23 mouse cellular contexts compared by ENCODE assay signal in genomic region chr7:47452015-47452414, GRCm38 (mm10). TPM values are rescaled to one million over a fixed set of nuclear protein-coding genes. Genes with fewer than 3 reads are reported as not detected.
ATAC-seq and TF ChIP-seq lines count a peak whose summit lies in the region.
"Not testable (repeated sequence)": the region's sequence is repeated elsewhere in the genome, so short reads cannot be mapped to it uniquely, and the experiment has no call there.
"Had no signal": no experiment of that assay in that cellular context is flagged by ENCODE, and none has a peak within 500 bp of the region (broad histone marks: within the 10 kb centered on the region; RNA-seq: fewer than 3 reads in every experiment).

Gene Mrgpra2a, minus strand, starts transcription at chr7:47452139.

- TF ChIP-seq POLR2A in bone marrow, adult 2 months (IDR thresholded peaks at IDR 0.05; ENCODE audit: borderline replicate concordance, control insufficient read depth, low read depth, low read length) = not testable (repeated sequence)

- not testable (repeated sequence) for H3K27ac ChIP-seq in bone marrow, adult 2 months (ENCODE audit: control insufficient read depth, insufficient read depth, low read depth, low read length, poor library complexity)

- TF ChIP-seq CTCF in bone marrow, adult 2 months (IDR thresholded peaks at IDR 0.05; ENCODE audit: control insufficient read depth, insufficient read depth, low read length) = not testable (repeated sequence)

- peak; percentile 88 for ATAC-seq in common myeloid progenitor, adult 5-6 weeks (replicated peaks; ENCODE audit: low read depth, poor library complexity, severe bottlenecking)
- peak; percentile 95 for ATAC-seq in granulocyte monocyte progenitor cell, adult 5-6 weeks (replicated peaks; ENCODE audit: poor library complexity, severe bottlenecking)
- peak; percentile 80 to 81; a peak in 3 of 4 replicates for ATAC-seq in hematopoietic stem cell, adult 5-6 weeks (replicated peaks in 1 of 2; ENCODE audit: insufficient read depth in 1 of 2, low FRiP score in 2 of 2, low TSS enrichment in 1 of 2, low read depth in 1 of 2, poor library complexity in 2 of 2, severe bottlenecking in 2 of 2)
- ATAC-seq in megakaryocyte, adult 5-6 weeks (ENCODE audit: poor library complexity, severe bottlenecking) = peak; percentile 89
- ATAC-seq in megakaryocyte progenitor cell, adult 5-6 weeks (replicated peaks; ENCODE audit: poor library complexity) = peak; percentile 96
- ATAC-seq in neutrophil, adult 5-6 weeks (ENCODE audit: extremely low read depth, insufficient number of reproducible peaks, low FRiP score, poor library complexity, severe bottlenecking) = 0 out of 2 replicates have a peak, but pooled peaks have one; percentile 23

- not testable (repeated sequence) for H3K4me1 ChIP-seq in bone marrow, adult 2 months (ENCODE audit: control insufficient read depth, insufficient read depth, low read length)

- no CpG with 5 or more reads among the region's 1 CpGs for WGBS in bone marrow, adult 2 months

- not testable (repeated sequence) for H3K4me3 ChIP-seq in bone marrow, adult 2 months (replicated peaks; ENCODE audit: control insufficient read depth, low read depth, low read length)

RNA-seq across cellular contexts. Expression of gene Mrgpra2a, which starts in this region (rescaled TPM):
- 13.4 TPM in 1 of 2 replicates, not detected in the other for polyA plus RNA-seq in bone marrow, adult 2 months (2011; ENCODE audit: insufficient read depth, insufficient read length, low replicate concordance, missing spikeins)
- not detected in 2 replicates for total RNA-seq in common myeloid progenitor, adult 5-6 weeks (2017)
- total RNA-seq in granulocyte monocyte progenitor cell, adult 5-6 weeks (2014; fragmentation: Nextera tagmentation) = 3.9 and 18.8 TPM in 2 replicates
- 1.5 and 4.7 TPM in 2 replicates for total RNA-seq in granulocyte monocyte progenitor cell, adult 5-6 weeks (2017)
- 3.7 TPM in 1 of 2 replicates, not detected in the other for total RNA-seq in hematopoietic stem cell, adult 5-6 weeks (2017)
- 12.7 and 21.4 TPM in 2 replicates for total RNA-seq in megakaryocyte, adult 5-6 weeks (2015)
- 2.0 TPM in 1 of 2 replicates, not detected in the other for total RNA-seq in megakaryocyte, adult 5-6 weeks (2017)
- total RNA-seq in megakaryocyte progenitor cell, adult 5-6 weeks (2015) = 14.1 and 19.8 TPM in 2 replicates
- 1.2 and 5.4 TPM in 2 replicates for total RNA-seq in megakaryocyte progenitor cell, adult 5-6 weeks (2017)
- 3.3 and 6.9 TPM in 2 replicates for total RNA-seq in neutrophil, adult 5-6 weeks (2017)
- total RNA-seq: adrenal gland, adult 18-20 months; adrenal gland, adult 2 months; adrenal gland, adult 8-10 months; adrenal gland, postnatal 10 days; adrenal gland, postnatal 14 days; adrenal gland, postnatal 25 days; adrenal gland, postnatal 36 days; CH12.LX; ES-E14; G1E; MEL had no signal
- polyA plus RNA-seq: activated CD4-positive, CD25-positive, alpha-beta regulatory T cell, adult 4 months; adrenal gland, adult 2 months; brain, embryonic 14.5 days; C2C12; cerebellum, adult 2 months; G1E; Patski had no signal

Comparison
In these comparisons a context has a peak if more than half of its experiments do, and no peak if none do; other contexts are left out.
1. Peak in ATAC-seq in common myeloid progenitor, adult 5-6 weeks; RNA of the gene not detected or under 1 TPM.
2. ATAC-seq: peak in every context shown above with its lines; median percentile 96 in megakaryocyte progenitor cell, adult 5-6 weeks; 95 in granulocyte monocyte progenitor cell, adult 5-6 weeks; 89 in megakaryocyte, adult 5-6 weeks; 88 in common myeloid progenitor, adult 5-6 weeks; 80 in hematopoietic stem cell, adult 5-6 weeks; 23 in neutrophil, adult 5-6 weeks.